Mouse (Mus musculus) liver, adult 2 months (tissue): ENCODE data around the gene Igsf3.

Source experiments
- CTCF ChIP-seq: fragments of 200-500 bp; IDR thresholded peaks from 2 replicates; pipeline ENCODE4 v1.5.1; 2011; ENCODE audit warnings: low read depth, low read length, control low read depth
- POLR2A ChIP-seq: fragments of 200-500 bp; IDR thresholded peaks from 2 replicates; pipeline ENCODE4 v1.6.1; 2011; ENCODE audit warnings: low read length, control low read depth; ENCODE audit not compliant: insufficient read depth; ENCODE audit errors: extremely low read depth

DNA sequence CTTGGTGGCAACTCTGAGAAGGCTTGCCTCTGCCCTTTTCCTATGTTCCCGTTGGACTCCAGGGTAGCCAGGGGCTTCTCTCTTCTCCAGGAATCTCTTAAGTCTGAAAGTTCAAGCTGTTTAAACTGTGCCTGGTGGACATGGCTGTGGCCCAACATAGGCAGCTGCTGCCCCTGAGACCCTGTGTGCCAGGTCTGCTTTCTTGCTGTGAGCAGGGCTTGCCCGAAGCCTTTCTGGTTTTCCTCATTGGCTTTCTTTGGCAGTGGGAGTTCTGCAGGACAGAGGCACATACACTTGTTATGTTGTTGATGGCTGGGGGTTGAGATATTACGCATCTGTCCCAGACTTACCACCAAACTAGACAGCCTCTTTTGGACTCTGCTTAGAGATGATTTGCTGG lies 12.7 kb downstream of the Igsf3 start:
- TF ChIP-seq CTCF = no peak
- no peak for TF ChIP-seq POLR2A
